Mouse (Mus musculus) right cerebral cortex, adult 18-20 months (tissue): ENCODE data around the gene Ttc6.

Experiments
- DNase-seq: peaks from one replicate; pipeline ENCODE4 v3.0.0; 2022; ENCODE audit warnings: mixed read lengths

Ttc6 gene

DNA sequence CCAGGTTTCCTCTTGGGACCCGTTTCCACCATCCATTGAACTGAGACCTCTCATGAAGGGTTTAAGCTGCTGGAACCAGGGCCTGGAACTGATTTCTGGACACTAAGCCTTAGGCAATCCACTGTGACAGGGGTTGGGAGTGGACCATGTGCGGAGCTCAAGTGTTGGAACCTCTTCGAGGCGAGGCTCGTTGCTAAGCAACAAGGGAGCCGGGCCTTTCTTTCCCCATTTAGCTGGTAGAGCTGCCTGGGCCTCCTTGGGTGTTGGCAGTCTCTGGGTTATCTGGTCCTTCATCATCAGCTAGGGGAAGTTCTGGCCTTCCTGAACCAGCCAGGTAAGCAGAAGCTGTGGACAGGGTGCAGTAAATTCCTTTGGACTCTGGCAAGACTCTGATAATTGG is at the start of gene Ttc6:
Ttc6 (plus strand) TSS at position 205 of the 400 bp plus-strand sequence.
- DNase-seq, result no peak

DNA sequence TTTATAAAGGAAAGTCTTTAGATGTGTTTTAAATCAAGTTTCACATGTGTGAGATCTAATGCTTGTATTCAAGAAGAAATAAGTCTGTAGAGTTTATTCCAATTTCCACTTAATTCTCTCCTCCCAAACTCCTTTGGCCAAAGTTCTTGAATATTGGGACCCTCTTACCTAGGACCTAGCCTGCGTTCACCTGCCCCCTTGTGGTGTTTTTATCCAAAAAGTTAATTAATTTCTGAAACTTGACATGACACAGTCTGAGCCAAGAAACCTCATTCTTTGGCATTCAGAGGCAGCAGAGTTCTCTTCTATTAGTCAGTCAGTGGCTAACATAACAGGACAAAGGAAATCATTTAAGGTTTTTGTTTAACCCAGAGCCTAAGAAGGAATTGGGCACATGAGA is 49.4 kb upstream of the Ttc6 start:
- DNase-seq, result no peak

DNA sequence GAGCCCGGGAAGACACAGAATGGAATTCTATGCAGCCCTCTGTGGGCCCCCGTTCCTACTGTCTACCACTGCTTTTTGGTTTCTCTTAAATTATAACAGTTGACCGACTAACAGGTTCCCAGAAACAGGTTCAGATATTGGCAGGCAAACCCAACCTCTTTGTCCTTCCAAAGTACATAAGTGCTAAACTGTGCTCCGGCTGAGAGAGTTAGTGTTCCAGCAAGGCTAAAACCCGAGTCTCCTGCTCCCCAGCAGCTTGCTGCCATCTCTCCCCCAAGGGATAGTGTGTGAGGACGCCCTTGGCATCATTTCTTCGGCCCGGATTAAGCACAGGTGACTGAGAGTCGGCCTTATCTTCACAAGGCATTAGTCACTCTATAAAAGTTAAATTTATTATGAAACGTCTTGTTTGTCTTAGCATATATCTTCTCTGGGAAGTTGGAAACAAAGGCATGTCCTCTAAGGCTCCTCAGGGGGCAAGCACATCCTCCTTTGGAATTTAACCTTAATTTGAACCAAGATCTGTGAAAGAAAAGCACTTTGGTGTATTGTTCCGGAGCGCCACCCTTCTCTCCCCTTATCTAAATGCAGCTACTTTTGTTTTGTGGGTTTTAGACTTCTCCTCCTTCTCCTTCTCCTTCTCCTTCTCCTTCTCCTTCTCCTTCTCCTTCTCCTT is 48.1 kb upstream of the Ttc6 start:
- DNase-seq, result no peak

DNA sequence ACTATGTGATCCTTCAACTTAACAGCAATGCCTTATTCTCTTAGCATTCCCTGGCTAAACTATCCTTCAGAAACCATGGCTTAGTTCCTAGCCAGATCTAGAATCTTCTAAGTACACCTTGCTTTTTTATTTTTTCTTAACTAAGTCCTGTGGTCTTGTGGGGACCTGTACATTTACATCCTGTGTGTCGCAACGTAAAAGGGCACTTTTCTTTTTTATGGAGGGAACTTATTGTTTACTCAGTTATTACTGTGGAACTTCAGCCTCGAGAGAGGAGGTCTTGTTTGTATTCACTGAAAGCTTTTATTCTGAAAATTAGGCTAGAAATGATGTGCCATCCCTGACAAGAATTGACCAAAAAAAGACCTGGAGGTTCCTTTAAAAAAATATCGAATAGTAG is 35.6 kb upstream of the Ttc6 start:
- no peak for DNase-seq

DNA sequence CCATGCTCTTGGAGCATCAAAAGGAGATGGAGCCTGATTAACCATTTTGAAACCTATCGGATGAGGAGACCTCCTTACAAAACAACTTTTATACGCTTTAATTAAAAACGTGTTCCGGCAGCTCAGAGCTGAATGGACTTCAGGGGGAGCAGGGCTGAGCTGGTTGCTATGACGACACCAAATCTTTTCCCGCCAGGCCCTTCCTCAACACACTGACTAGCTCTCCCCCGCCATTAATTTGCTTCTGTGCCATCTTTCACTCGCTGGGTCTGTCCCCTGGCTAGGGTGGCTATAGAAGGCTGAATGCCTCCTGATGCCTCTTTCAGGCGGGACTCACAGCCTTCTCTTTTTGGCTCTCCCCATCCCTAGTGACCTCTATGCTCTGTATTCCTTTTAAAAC is 33.4 kb upstream of the Ttc6 start:
- DNase-seq, result no peak

DNA sequence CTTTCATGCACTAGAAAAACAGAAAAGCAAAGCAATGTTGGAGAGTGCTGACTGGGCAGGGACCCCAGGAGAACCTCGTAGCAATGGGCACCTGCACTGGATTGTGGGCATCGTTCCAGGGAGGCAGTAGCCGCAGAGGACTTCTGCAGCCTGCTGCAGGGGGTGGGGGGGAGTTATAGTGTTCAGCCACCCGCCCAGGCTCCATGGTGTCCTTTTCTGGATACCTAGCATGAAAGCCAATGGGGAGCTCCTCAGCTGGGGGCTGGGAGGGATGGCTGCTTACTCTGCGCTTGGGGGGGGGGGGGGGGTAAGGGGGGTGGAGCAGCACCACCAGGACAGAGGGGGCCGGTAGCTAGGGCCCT is 29.4 kb upstream of the Ttc6 start:
- no peak for DNase-seq

DNA sequence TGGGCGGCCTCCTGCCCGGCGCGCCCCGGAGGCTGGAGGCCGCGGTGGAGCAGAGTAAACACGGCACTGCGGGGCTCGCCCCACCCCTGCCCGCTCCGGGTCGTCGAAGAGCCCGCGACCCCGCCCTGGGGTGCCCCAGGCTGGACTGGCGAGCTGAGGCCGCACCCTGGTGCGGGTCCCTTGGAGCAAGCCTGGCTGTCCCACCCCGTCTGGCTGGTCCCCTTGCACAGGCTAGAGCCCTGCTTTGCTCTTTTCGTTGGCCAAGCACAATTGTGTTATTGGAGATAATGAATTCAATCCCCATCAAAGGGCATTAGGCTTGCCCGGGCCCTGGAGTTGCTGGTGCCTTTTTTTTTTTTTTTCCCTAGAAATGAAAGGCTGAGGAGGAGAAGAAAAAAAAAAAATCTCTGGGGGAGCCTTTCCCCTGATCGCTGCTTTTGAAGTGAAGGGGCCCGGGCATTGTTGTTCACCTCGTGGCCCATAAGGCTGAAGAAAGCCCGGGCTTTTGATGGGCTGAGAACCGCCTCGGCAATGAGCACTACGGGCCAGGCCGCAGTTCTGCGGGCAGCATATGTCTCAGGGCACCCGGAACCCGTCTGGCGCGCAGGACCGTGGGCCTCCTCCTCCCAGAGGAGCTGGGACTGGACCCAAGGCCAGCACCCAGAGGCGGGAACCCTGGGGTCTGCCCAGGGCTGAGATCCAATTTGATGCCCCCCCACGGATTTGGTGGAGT is 28.9 kb upstream of the Ttc6 start:
- no peak for DNase-seq

DNA sequence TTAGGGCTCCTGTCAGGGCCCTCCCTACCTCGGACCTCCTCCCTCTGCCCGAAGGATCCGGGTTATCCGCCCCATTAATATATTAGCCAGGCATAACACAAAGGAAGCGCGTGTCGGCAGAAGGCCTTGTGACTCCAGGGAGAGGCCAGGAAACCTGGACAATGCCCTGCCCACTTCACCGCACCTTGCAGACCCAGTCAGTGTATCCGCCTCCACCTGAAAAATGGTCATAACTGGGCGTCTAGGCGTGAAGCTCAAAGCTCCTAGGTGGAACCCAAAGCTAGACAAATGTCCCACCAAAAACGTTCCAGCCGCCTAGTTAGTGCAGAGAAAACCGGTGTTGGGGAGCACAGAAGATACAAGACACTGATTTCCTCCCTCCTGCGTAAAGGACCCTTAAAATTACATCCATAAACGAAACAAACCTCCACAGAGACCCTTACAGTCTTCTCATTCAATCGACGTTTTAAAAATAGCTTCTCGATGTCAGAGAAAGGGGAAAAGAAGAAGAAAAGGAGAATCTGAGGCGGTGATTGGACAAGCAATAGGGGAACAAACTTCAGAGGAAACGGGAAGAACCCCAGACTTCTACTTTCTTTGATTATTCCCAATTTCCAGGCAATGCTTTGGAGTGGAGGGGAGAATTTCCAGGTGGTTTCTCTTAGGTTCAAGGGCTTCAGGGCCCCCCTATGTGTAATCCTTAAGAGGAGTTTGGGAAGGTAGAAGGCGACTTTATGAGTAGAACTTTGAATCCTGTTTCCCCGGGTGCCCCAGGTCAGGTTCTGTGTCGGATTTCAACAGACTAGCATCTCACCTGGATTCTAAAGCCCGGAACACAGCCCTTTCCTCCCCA is 27.6 kb upstream of the Ttc6 start:
- no peak for DNase-seq

DNA sequence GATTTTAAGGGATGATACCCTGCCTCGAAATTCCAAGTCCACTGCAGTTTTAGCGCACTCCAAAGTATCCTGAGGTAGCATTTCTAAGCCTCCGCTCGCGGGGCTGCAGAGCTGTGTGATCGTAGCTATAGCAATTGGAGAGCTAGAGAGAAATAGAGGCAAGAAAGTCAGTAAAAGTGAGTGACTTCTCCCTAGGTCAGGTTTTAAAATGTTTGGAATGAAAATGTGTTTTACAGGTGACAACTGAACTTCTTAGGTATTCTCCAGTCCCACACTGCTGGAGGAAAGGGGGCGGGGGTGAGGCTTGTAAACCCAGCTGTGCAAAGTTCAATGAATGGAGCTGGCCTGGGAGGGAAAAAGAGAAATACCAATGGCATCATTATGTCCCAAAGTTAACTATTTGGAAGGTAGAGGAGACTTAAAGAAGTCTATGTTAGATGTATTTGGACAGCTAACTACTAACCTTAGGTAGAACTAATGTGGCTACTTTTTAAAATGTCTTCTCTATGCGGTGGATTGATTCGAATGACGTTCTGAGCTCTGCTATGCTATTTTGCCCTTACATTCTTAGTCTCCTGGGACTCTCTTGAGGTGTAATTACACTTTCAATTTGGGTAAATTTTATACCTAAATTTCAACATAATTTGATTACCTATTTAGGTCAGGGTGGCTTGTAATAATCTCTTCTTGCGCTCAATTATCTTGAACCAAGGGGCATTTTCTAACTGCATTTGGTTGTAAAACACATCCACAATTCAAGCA is 26.8 kb upstream of the Ttc6 start:
- no peak for DNase-seq

DNA sequence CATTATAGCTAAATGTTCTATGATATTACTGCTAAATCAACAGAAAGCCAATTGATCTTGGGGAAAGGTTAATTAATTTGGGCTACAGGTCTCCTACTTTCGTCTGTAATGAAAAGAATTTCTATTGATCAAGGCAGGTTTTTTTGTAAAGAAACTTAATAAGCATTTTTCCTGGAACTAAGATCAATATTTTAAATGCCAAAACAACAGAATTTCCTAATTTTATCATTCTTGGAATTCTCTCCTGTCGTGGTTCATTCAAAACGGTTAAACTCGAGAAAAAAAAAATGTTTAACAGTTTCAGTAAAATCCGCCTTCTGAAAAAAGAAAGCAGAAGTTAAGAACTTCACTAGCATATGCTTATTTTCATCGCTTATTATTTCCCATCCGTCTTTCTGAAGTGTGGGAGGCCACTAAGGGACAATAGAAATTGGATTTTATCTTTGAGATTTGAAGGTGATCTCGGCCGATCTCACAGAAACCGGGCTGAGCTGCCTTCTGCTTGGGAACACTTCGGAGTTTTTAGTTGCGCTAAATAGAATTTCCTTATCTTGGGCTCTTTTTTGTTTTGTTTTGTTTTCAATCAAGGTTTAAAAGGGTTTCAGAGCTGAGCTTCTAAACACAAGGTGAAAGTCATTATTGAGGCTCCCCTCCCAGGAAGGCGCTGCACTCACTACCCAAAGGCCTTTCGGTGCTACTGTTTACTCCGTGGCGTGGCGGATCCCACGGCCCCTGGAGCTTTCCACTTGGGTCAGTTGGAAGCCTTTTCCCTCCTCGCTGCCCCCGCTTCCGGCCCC is 25.9 kb upstream of the Ttc6 start:
- DNase-seq, result no peak

DNA sequence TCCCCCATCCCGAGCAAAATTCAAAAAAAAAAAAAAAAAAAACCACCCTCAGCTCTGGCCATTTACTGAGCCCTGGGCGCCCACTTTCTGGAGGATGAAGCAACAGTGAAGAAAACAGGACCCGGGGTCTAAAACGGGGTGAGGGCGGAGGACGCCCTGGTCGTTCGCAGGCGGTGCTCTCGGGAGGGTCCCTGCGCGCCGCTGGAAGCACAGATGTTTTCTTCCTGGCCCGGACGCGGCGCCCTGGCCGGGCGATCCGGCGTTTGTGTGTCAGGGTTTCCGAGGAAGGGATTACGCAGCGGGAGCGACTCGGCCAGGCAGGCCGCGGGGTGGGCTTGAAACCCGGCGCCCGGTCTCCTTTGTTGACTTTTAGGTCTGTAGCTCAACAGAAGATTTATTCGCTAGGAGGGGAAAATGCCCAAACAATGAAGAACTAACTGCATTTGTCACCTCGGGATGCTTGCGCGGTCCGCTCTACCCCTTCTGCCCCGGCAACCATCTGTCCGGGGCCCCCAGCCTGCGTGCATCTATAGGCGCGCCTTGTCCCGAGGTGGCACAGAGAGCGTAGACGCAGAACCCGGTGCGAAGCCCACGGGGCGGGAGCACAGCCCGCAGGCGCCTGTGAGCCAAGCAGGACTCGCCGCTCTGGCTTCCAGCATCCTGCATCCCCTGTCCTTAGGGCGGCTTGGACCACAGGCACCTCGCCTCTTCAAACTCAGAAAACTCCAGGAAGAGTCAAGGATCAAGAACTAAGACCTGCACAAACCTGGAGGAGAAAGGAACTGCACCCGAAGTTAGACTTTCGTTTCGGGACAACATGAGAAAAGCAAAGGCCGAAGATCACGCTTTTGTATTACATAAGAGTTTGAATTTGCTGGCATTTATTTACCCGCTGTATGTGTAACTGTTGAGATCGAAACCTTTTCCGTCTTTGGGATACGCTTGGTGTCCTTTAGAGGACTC is 25.0 kb upstream of the Ttc6 start:
- no peak for DNase-seq

DNA sequence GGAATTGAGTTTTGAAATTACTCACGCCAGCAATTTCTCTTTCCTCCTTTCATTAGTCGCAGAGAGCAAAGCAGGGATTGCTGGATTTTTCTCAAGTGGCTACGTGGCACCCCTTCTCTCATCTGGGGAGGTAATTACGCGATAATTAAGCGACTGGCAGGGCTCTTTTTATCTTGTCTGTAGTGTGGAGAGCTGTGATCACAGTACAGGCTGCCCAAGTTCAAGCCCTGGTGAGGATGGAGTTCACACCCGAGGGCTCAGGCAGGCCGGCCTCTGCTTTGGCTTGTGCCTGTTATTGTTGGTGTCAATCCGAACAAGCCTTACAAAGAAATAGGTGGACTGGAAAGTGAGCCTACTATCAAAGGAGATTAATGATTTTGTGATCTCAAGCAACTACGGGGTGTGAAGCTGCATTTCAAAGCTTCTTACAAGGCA is 24.3 kb upstream of the Ttc6 start:
- no peak for DNase-seq

DNA sequence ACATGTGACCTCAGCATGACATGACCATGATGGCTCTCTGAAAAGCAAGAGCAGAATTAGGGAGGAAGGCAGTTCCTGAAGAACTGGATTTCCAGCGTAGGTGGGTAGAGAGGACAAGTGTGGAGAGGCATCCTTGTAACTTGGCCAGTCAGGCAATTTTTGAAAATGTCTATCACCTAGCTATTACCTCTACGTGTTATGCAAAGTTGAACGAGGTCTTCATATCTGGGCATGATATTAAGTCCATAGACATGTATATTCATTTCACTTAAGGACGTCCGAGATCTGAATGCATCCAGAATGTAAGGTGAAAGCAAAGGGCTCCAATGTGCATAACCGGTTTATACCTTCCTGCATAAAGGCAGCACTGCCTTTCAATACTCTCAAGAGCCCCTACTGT is 22.8 kb upstream of the Ttc6 start:
- DNase-seq, result no peak

DNA sequence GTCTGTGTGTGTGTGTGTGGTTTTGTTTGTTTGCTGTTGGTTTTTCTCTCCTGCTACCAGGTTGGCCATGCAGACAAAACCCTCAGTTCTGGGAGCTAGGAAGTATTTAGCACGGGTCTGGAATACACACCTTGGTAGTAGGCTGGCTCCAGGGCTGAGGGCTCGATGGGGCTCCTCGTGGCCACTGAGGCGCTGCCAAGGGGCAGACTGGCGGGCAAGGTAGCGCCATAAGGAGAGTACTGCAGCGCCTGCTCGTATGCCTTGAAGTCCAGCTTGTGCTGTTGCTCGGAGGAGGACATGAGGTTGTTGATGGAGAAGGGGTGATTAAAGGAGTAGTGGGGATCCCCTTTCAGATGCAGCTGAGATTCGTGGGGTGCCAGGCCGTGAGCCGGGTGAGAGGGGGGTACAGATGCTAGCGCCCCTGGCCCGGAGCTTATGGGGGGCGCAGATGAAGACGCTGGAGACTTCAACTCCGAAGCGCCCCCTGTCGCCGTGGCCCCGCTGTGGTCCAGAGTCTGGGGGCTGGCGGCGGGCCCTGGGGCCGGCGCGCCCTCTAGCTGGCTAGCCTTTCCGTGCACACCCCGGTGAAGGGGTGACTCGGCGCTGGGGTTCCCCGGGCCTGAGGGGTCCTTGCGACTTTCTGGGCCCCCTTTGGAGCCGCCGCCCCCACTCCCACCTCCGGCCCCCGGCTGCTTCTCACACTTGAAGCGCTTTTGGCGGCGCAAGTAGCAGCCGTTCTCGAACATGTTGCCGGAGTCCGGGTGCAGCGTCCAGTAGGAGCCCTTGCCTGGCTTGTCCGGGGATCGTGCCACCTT is 21.8 kb upstream of the Ttc6 start:
- DNase-seq, result no peak

DNA sequence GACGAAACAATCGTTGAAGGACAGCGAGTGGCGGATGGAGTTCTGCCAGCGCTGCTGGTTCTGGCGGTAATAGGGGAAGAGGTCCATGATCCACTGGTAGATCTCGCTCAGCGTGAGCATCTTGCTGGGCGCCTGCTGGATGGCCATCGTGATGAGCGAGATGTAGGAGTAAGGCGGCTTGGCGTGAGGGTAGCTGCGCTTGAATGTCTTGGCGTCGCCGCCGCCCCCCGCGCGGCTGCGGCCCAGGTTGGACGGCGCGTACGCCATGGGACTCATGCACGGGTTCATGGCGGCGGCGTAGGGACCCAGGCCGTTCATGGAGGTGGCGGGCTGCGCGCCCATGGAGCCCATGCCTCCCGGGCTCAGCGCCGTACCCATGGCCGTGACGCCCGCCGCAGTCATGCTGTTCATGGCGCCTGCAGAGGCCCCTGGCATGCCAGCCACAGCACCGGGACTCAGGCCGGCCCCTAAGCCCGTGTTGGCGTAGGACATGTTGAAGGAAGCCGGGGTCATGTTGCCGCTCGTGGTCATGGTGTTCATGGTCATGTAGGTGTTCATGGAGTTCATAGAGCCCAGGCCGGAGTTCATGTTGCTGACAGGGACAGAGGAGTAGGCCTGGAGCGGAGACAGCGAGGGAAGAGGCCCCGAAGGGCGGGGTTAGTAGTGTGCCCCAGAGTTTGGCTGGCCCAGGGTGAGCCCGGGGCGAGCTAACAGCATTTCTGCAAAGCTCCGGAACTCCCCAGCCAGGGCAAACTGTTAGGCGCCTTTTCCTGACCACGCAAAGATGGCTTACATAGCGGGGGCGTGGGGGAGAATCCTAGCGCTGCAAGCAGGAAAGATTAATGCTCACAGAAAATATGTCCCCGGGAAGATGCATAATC is 20.9 kb upstream of the Ttc6 start:
- no peak for DNase-seq

DNA sequence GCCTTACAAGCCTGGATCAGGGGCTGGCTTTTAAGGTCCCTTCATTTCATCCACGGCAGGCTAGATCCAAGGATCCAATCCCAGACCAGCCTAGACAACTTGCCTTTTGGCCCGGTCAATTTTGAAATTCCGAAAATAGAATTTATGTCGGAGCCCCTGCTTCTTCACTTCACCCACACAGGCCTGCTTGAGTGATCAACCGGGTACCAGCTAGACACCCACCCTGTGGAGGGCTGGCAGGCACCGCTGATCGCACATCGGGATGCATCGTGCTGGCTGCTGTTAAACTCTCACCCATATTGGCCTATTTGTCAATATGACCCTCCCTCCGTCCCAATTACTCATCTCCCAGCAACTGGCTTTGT is 20.3 kb upstream of the Ttc6 start:
- DNase-seq, result no peak

DNA sequence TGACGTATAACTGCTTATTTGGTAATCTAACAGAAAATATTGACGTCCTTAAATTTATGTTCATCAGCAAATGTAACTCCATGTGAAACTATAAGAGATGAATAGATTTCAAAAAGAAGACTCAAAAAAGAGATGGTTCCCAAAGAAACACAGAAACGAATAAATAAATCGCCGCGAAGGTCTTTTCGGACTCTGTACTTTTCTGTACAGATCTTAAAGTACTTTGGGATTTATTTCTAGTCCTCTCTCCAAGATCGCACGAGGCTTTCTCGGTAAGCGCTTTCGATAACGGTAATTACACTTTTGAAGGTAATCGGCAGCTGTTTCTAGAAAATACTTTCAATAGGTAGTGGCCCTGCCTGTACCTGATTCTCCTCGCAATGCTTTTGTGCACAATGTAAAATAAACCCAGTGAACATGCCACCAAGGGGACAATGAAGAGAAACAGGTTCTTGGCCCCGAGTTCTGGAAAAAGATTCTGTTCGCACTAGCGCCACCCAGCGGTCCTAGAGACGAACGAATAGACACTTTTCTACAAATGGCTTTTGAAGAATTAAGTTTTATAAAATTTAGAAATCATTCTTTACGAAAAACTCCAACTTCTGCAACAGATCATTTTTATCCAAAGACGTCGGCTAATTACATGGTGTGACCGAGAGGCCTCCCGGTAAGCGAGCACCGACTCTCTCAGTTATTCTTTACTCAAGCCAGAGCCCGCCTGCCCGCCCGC is 19.1 kb upstream of the Ttc6 start:
- DNase-seq, result no peak
